Mouse (Mus musculus): ENCODE results near the gene Actg1. TPM values are rescaled to one million over a fixed set of nuclear protein-coding genes. Genes with fewer than 3 reads are reported as not detected.

Gene Actg1
- polyA plus RNA-seq, 1 experiment = 2,358 TPM

GRCm38 (mm10) chr11:120308441-120309320, 39.7 kb downstream of the Actg1 start:
- peak overlapping the region; percentile 20 for H3K4me2 ChIP-seq (ENCODE audit: low read depth)
- TF ChIP-seq TCF3 (IDR thresholded peaks at IDR 0.05; ENCODE audit: insufficient read length, low read depth) (no peak), CEBPB (IDR thresholded peaks at IDR 0.05; ENCODE audit: insufficient read depth, poor library complexity, severe bottlenecking) (no peak), MYOD1 (IDR thresholded peaks at IDR 0.05; ENCODE audit: control insufficient read depth in 1 of 3, insufficient read length in 2 of 3, low read depth in 2 of 3) (no peak), TCF12 (IDR thresholded peaks at IDR 0.05; ENCODE audit: insufficient read depth, poor library complexity, severe bottlenecking) (no peak), POLR2AphosphoS2 (IDR thresholded peaks at IDR 0.05; ENCODE audit: insufficient read length, low read depth) (no peak), SRF (IDR thresholded peaks at IDR 0.05; ENCODE audit: control insufficient read depth, insufficient read length, low read depth) (no peak), REST (IDR thresholded peaks at IDR 0.05; ENCODE audit: insufficient read depth, insufficient read length) (no peak), MYOG (IDR thresholded peaks at IDR 0.05; ENCODE audit: control insufficient read depth in 1 of 3, insufficient read depth in 1 of 3, insufficient read length in 2 of 3, low read depth in 2 of 3) (no peak), USF1 (IDR thresholded peaks at IDR 0.05; ENCODE audit: low read depth) (no peak)
- H3K79me2 ChIP-seq (ENCODE audit: control insufficient read depth, insufficient read depth) = no peaks in the 10 kb centered on the region
- no peak overlapping the region for H3K4me3 ChIP-seq
- no peaks in the 10 kb centered on the region for H3K36me3 ChIP-seq (ENCODE audit: control insufficient read depth, insufficient read depth)
- H3ac ChIP-seq (ENCODE audit: control insufficient read depth, insufficient read length) = no peak overlapping the region
- no peaks in the 10 kb centered on the region for H3K27me3 ChIP-seq (ENCODE audit: control insufficient read depth, insufficient read depth, insufficient read length)

- Histone ChIP-seq H3K4me2 (ENCODE audit: low read depth) (peak overlapping the region; percentile 48), H3K36me3 (ENCODE audit: control insufficient read depth, insufficient read depth) (no peaks in the 10 kb centered on the region), H3ac (ENCODE audit: control insufficient read depth, insufficient read length) (no peak overlapping the region), H3K79me2 (ENCODE audit: control insufficient read depth, insufficient read depth) (no peaks in the 10 kb centered on the region), H3K27me3 (ENCODE audit: control insufficient read depth, insufficient read depth, insufficient read length) (no peaks in the 10 kb centered on the region), H3K4me3 (no peak overlapping the region)
- TF ChIP-seq MAX (IDR thresholded peaks at IDR 0.05; ENCODE audit: low read depth) = no peak
- TF ChIP-seq REST (IDR thresholded peaks at IDR 0.05; ENCODE audit: insufficient read depth, insufficient read length) = no peak
- no peak for TF ChIP-seq CEBPB (IDR thresholded peaks at IDR 0.05; ENCODE audit: insufficient read depth, poor library complexity, severe bottlenecking)
- TF ChIP-seq E2F4 (IDR thresholded peaks at IDR 0.05; ENCODE audit: insufficient read depth) = no peak
- no peak for TF ChIP-seq POLR2A (IDR thresholded peaks at IDR 0.05; ENCODE audit: insufficient read length, low read depth)
- no peak for TF ChIP-seq SRF (IDR thresholded peaks at IDR 0.05; ENCODE audit: control insufficient read depth, insufficient read length, low read depth)
- no peak for TF ChIP-seq MYOD1 (IDR thresholded peaks at IDR 0.05; ENCODE audit: control insufficient read depth in 1 of 3, insufficient read length in 2 of 3, low read depth in 2 of 3)
- TF ChIP-seq POLR2AphosphoS2 (IDR thresholded peaks at IDR 0.05; ENCODE audit: insufficient read length, low read depth) = no peak
- no peak for TF ChIP-seq TCF3 (IDR thresholded peaks at IDR 0.05; ENCODE audit: insufficient read length, low read depth)
- TF ChIP-seq MYOG (IDR thresholded peaks at IDR 0.05; ENCODE audit: control insufficient read depth in 1 of 3, insufficient read depth in 1 of 3, insufficient read length in 2 of 3, low read depth in 2 of 3) = no peak
- TF ChIP-seq TCF12 (IDR thresholded peaks at IDR 0.05; ENCODE audit: insufficient read depth, poor library complexity, severe bottlenecking) = no peak
- TF ChIP-seq USF1 (IDR thresholded peaks at IDR 0.05; ENCODE audit: low read depth) = no peak
These were observed 40.5 kb downstream of the Actg1 start for GRCm38 (mm10) chr11:120307566-120308430.

- Histone ChIP-seq H3K79me2 (ENCODE audit: control insufficient read depth, insufficient read depth) (no peaks in the 10 kb centered on the region), H3K4me3 (no peak overlapping the region), H3K36me3 (ENCODE audit: control insufficient read depth, insufficient read depth) (no peaks in the 10 kb centered on the region), H3ac (ENCODE audit: control insufficient read depth, insufficient read length) (no peak overlapping the region), H3K4me2 (ENCODE audit: low read depth) (peak overlapping the region; percentile 46), H3K27me3 (ENCODE audit: control insufficient read depth, insufficient read depth, insufficient read length) (no peaks in the 10 kb centered on the region)
- TF ChIP-seq TCF3 (IDR thresholded peaks at IDR 0.05; ENCODE audit: insufficient read length, low read depth) (no peak), TCF12 (IDR thresholded peaks at IDR 0.05; ENCODE audit: insufficient read depth, poor library complexity, severe bottlenecking) (no peak), MAX (IDR thresholded peaks at IDR 0.05; ENCODE audit: low read depth) (no peak), REST (IDR thresholded peaks at IDR 0.05; ENCODE audit: insufficient read depth, insufficient read length) (no peak), MYOD1 (IDR thresholded peaks at IDR 0.05; ENCODE audit: control insufficient read depth in 1 of 3, insufficient read length in 2 of 3, low read depth in 2 of 3) (no peak), POLR2A (IDR thresholded peaks at IDR 0.05; ENCODE audit: insufficient read length, low read depth) (no peak), MYOG (IDR thresholded peaks at IDR 0.05; ENCODE audit: control insufficient read depth in 1 of 3, insufficient read depth in 1 of 3, insufficient read length in 2 of 3, low read depth in 2 of 3) (no peak)
These were observed 41.3 kb downstream of the Actg1 start for GRCm38 (mm10) chr11:120307132-120307413.

GRCm38 (mm10) chr11:120306366-120307131, 41.8 kb downstream of the Actg1 start:
- TF ChIP-seq POLR2A (IDR thresholded peaks at IDR 0.05; ENCODE audit: insufficient read length, low read depth) = no peak
- TF ChIP-seq E2F4 (IDR thresholded peaks at IDR 0.05; ENCODE audit: insufficient read depth) = no peak
- TF ChIP-seq POLR2AphosphoS2 (IDR thresholded peaks at IDR 0.05; ENCODE audit: insufficient read length, low read depth) = no peak
- no peak for TF ChIP-seq REST (IDR thresholded peaks at IDR 0.05; ENCODE audit: insufficient read depth, insufficient read length)
- no peak for TF ChIP-seq MYOD1 (IDR thresholded peaks at IDR 0.05; ENCODE audit: control insufficient read depth in 1 of 3, insufficient read length in 2 of 3, low read depth in 2 of 3)
- no peak for TF ChIP-seq MYOG (IDR thresholded peaks at IDR 0.05; ENCODE audit: control insufficient read depth in 1 of 3, insufficient read depth in 1 of 3, insufficient read length in 2 of 3, low read depth in 2 of 3)
- no peak for TF ChIP-seq MAX (IDR thresholded peaks at IDR 0.05; ENCODE audit: low read depth)
- TF ChIP-seq CEBPB (IDR thresholded peaks at IDR 0.05; ENCODE audit: insufficient read depth, poor library complexity, severe bottlenecking) = no peak
- TF ChIP-seq USF1 (IDR thresholded peaks at IDR 0.05; ENCODE audit: low read depth) = no peak
- TF ChIP-seq SRF (IDR thresholded peaks at IDR 0.05; ENCODE audit: control insufficient read depth, insufficient read length, low read depth) = no peak
- TF ChIP-seq TCF3 (IDR thresholded peaks at IDR 0.05; ENCODE audit: insufficient read length, low read depth) = no peak
- TF ChIP-seq TCF12 (IDR thresholded peaks at IDR 0.05; ENCODE audit: insufficient read depth, poor library complexity, severe bottlenecking) = no peak
- H3K4me2 ChIP-seq (ENCODE audit: low read depth) = no peak overlapping the region
- no peak overlapping the region for H3K4me3 ChIP-seq
- H3K27me3 ChIP-seq (ENCODE audit: control insufficient read depth, insufficient read depth, insufficient read length) = no peaks in the 10 kb centered on the region
- H3K36me3 ChIP-seq (ENCODE audit: control insufficient read depth, insufficient read depth) = no peaks in the 10 kb centered on the region
- no peak overlapping the region for H3ac ChIP-seq (ENCODE audit: control insufficient read depth, insufficient read length)
- H3K79me2 ChIP-seq (ENCODE audit: control insufficient read depth, insufficient read depth) = no peaks in the 10 kb centered on the region
